In genomic region chr17:33953961-33954565, GRCm38 (mm10) we compare ENCODE assay signal across 7 mouse cellular contexts. TPM values are rescaled to one million over a fixed set of nuclear protein-coding genes. Genes with fewer than 3 reads are reported as not detected.
DNase-seq lines count a peak whose midpoint lies in the region; ATAC-seq lines count a peak whose summit lies in the region.

No protein-coding gene starts in this region.

- peak overlapping the region; percentile 98 for H3K4me3 ChIP-seq in megakaryocyte, embryonic 14.5 days (replicated peaks)
- peak overlapping the region; percentile 65 for H3K4me3 ChIP-seq in forebrain, embryonic 12.5 days (replicated peaks)
- H3K4me3 ChIP-seq in limb, embryonic 12.5 days (replicated peaks): peak overlapping the region; percentile 95
- H3K4me3 ChIP-seq in stomach, embryonic 15.5 days (replicated peaks): peak overlapping the region; percentile 94

- DNase-seq in embryo, embryonic 9.5 days (ENCODE audit: extremely low spot score): no peak
- no peak for DNase-seq in testis, postnatal 14 days (ENCODE audit: low spot score)

- peaks cover 70% of the 10 kb centered on the region for H3K4me1 ChIP-seq in megakaryocyte, embryonic 14.5 days
- H3K4me1 ChIP-seq in forebrain, embryonic 12.5 days: peaks cover 64% of the 10 kb centered on the region
- peaks cover 68% of the 10 kb centered on the region for H3K4me1 ChIP-seq in limb, embryonic 12.5 days (replicated peaks)
- H3K4me1 ChIP-seq in stomach, embryonic 15.5 days: peaks cover 48% of the 10 kb centered on the region

- 39% methylated on average over 5 of the region's 5 CpGs for WGBS in forebrain, embryonic 12.5 days
- 37% methylated on average over 5 of the region's 5 CpGs for WGBS in limb, embryonic 12.5 days
- WGBS in stomach, embryonic 15.5 days: 28% methylated on average over 5 of the region's 5 CpGs

- peak overlapping the region; percentile 84 for H3K9ac ChIP-seq in forebrain, embryonic 12.5 days
- H3K9ac ChIP-seq in limb, embryonic 12.5 days (replicated peaks): peak overlapping the region; percentile 98
- peak overlapping the region; percentile 100 for H3K9ac ChIP-seq in stomach, embryonic 15.5 days

- no peaks in the 10 kb centered on the region for H3K9me3 ChIP-seq in megakaryocyte, embryonic 14.5 days
- no peaks in the 10 kb centered on the region for H3K9me3 ChIP-seq in forebrain, embryonic 12.5 days
- H3K9me3 ChIP-seq in limb, embryonic 12.5 days: no peaks in the 10 kb centered on the region
- H3K9me3 ChIP-seq in stomach, embryonic 15.5 days: no peaks in the 10 kb centered on the region

- H3K27me3 ChIP-seq in megakaryocyte, embryonic 14.5 days (replicated peaks): no peaks in the 10 kb centered on the region
- no peaks in the 10 kb centered on the region for H3K27me3 ChIP-seq in forebrain, embryonic 12.5 days
- H3K27me3 ChIP-seq in limb, embryonic 12.5 days: no peaks in the 10 kb centered on the region
- no peaks in the 10 kb centered on the region for H3K27me3 ChIP-seq in stomach, embryonic 15.5 days (replicated peaks)

- H3K27ac ChIP-seq in forebrain, embryonic 12.5 days: peak overlapping the region; percentile 89
- peak overlapping the region; percentile 95 for H3K27ac ChIP-seq in limb, embryonic 12.5 days
- H3K27ac ChIP-seq in stomach, embryonic 15.5 days: peak overlapping the region; percentile 93; the same call in 1 of the 2 replicates

- no peak for ATAC-seq in megakaryocyte, adult 5-6 weeks (ENCODE audit: poor library complexity, severe bottlenecking)
- ATAC-seq in forebrain, embryonic 12.5 days (ENCODE audit: low FRiP score): no peak
- no peak for ATAC-seq in limb, embryonic 12.5 days (ENCODE audit: insufficient number of reproducible peaks, insufficient read depth, low FRiP score, low TSS enrichment, low read depth)
- ATAC-seq in stomach, embryonic 15.5 days (ENCODE audit: insufficient read depth, low FRiP score, low read depth): no peak

- peak overlapping the region; percentile 98 for H3K4me2 ChIP-seq in forebrain, embryonic 12.5 days
- H3K4me2 ChIP-seq in limb, embryonic 12.5 days: peak overlapping the region; percentile 99
- peak overlapping the region; percentile 75 for H3K4me2 ChIP-seq in stomach, embryonic 15.5 days

- peaks cover 65% of the 10 kb centered on the region for H3K36me3 ChIP-seq in megakaryocyte, embryonic 14.5 days (replicated peaks; ENCODE audit: low read length)
- peaks cover 54% of the 10 kb centered on the region for H3K36me3 ChIP-seq in forebrain, embryonic 12.5 days (replicated peaks)
- peaks cover 55% of the 10 kb centered on the region for H3K36me3 ChIP-seq in limb, embryonic 12.5 days
- H3K36me3 ChIP-seq in stomach, embryonic 15.5 days: peaks cover 13% of the 10 kb centered on the region

RNA-seq across cellular contexts. Expression of gene Vps52, which starts 1.5 kb away (rescaled TPM):
- polyA plus RNA-seq in megakaryocyte, embryonic 14.5 days (2012; ENCODE audit: insufficient read depth, low replicate concordance): 75.8 and 138 TPM in 2 replicates
- 15.7 and 17.7 TPM in 2 replicates for total RNA-seq in megakaryocyte, adult 5-6 weeks (2015)
- 11.6 and 22.8 TPM in 2 replicates for total RNA-seq in megakaryocyte, adult 5-6 weeks (2017)
- polyA plus RNA-seq in forebrain, embryonic 12.5 days (2016; fragmentation: Nextera tagmentation; extraction: Ambion mirVana): 58.4 and 63.5 TPM in 2 replicates
- 53.3 and 55.0 TPM in 2 replicates for polyA plus RNA-seq in limb, embryonic 12.5 days (2016; fragmentation: Nextera tagmentation; extraction: Ambion mirVana)
- 42.4 and 49.2 TPM in 2 replicates for polyA plus RNA-seq in stomach, embryonic 15.5 days (2015; fragmentation: Nextera tagmentation; extraction: Ambion mirVana)

RNA-seq across cellular contexts. Expression of gene Rps18, which starts 1.7 kb away (rescaled TPM):
- polyA plus RNA-seq in megakaryocyte, embryonic 14.5 days (2012; ENCODE audit: insufficient read depth, low replicate concordance): 17.5 and 129 TPM in 2 replicates
- total RNA-seq in megakaryocyte, adult 5-6 weeks (2015): 2,016 and 2,115 TPM in 2 replicates
- total RNA-seq in megakaryocyte, adult 5-6 weeks (2017): 724 and 801 TPM in 2 replicates
- 934 and 1,034 TPM in 2 replicates for polyA plus RNA-seq in forebrain, embryonic 12.5 days (2016; fragmentation: Nextera tagmentation; extraction: Ambion mirVana)
- 1,388 and 1,510 TPM in 2 replicates for polyA plus RNA-seq in limb, embryonic 12.5 days (2016; fragmentation: Nextera tagmentation; extraction: Ambion mirVana)
- polyA plus RNA-seq in stomach, embryonic 15.5 days (2015; fragmentation: Nextera tagmentation; extraction: Ambion mirVana): 1,803 TPM in 2 replicates

RNA-seq across cellular contexts. Expression of gene B3galt4, which starts 2.8 kb away (rescaled TPM):
- polyA plus RNA-seq in megakaryocyte, embryonic 14.5 days (2012; ENCODE audit: insufficient read depth, low replicate concordance): 15.5 and 19.7 TPM in 2 replicates
- 3.5 and 4.0 TPM in 2 replicates for total RNA-seq in megakaryocyte, adult 5-6 weeks (2015)
- total RNA-seq in megakaryocyte, adult 5-6 weeks (2017): 4.9 and 5.7 TPM in 2 replicates
- polyA plus RNA-seq in forebrain, embryonic 12.5 days (2016; fragmentation: Nextera tagmentation; extraction: Ambion mirVana): 5.0 and 7.1 TPM in 2 replicates
- 5.0 and 6.8 TPM in 2 replicates for polyA plus RNA-seq in limb, embryonic 12.5 days (2016; fragmentation: Nextera tagmentation; extraction: Ambion mirVana)
- polyA plus RNA-seq in stomach, embryonic 15.5 days (2015; fragmentation: Nextera tagmentation; extraction: Ambion mirVana): 7.5 and 8.2 TPM in 2 replicates

RNA-seq across cellular contexts. Expression of gene Wdr46, which starts 13.6 kb away (rescaled TPM):
- polyA plus RNA-seq in megakaryocyte, embryonic 14.5 days (2012; ENCODE audit: insufficient read depth, low replicate concordance): 58.7 and 64.2 TPM in 2 replicates
- total RNA-seq in megakaryocyte, adult 5-6 weeks (2015): 12.2 and 12.4 TPM in 2 replicates
- total RNA-seq in megakaryocyte, adult 5-6 weeks (2017): 21.6 and 23.7 TPM in 2 replicates
- 40.1 and 41.9 TPM in 2 replicates for polyA plus RNA-seq in forebrain, embryonic 12.5 days (2016; fragmentation: Nextera tagmentation; extraction: Ambion mirVana)
- polyA plus RNA-seq in limb, embryonic 12.5 days (2016; fragmentation: Nextera tagmentation; extraction: Ambion mirVana): 45.5 and 45.8 TPM in 2 replicates
- 36.1 and 40.6 TPM in 2 replicates for polyA plus RNA-seq in stomach, embryonic 15.5 days (2015; fragmentation: Nextera tagmentation; extraction: Ambion mirVana)

RNA-seq across cellular contexts. Expression of gene Pfdn6, which starts 13.9 kb away (rescaled TPM):
- polyA plus RNA-seq in megakaryocyte, embryonic 14.5 days (2012; ENCODE audit: insufficient read depth, low replicate concordance): 39.4 and 269 TPM in 2 replicates
- 84.1 and 88.3 TPM in 2 replicates for total RNA-seq in megakaryocyte, adult 5-6 weeks (2015)
- total RNA-seq in megakaryocyte, adult 5-6 weeks (2017): 148 and 161 TPM in 2 replicates
- polyA plus RNA-seq in forebrain, embryonic 12.5 days (2016; fragmentation: Nextera tagmentation; extraction: Ambion mirVana): 198 and 201 TPM in 2 replicates
- 180 and 186 TPM in 2 replicates for polyA plus RNA-seq in limb, embryonic 12.5 days (2016; fragmentation: Nextera tagmentation; extraction: Ambion mirVana)
- polyA plus RNA-seq in stomach, embryonic 15.5 days (2015; fragmentation: Nextera tagmentation; extraction: Ambion mirVana): 155 and 159 TPM in 2 replicates
